Mouse (Mus musculus) lung, adult 18-20 months (tissue): Measurements from ENCODE around the gene Il15ra.

ENCODE experiments used
- DNase-seq, 2 experiments: peaks; one replicate each; pipeline ENCODE4 v3.0.0; 2022; ENCODE audit warnings: mixed read lengths in 2 of 2

The Il15ra gene

GRCm38 (mm10) chr2:11705201-11706025, at the start of gene Il15ra:
Il15ra (plus strand) TSS chr2:11705290.
- DNase-seq, result peak; percentile 83 to 89

DNA sequence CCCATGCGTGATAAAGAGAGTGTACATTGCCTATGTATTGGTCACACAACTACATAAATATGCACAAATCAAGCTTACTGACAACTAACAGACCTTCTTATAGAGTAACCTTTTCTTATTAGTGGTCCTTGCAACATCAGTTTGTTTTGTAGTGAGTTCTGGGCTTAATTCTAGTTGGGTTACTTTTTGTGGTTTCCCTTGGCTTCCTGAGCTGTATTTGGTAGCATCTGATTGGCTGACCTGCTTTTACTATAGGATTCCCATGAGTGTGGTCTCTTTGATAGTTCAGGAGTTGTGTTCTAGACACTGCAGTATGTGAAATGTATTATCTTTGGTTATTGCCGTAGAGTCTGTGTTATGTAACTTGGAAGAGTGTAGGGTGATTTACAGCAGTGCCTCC, 47.5 kb upstream of the Il15ra start:
- no peak for DNase-seq

DNA sequence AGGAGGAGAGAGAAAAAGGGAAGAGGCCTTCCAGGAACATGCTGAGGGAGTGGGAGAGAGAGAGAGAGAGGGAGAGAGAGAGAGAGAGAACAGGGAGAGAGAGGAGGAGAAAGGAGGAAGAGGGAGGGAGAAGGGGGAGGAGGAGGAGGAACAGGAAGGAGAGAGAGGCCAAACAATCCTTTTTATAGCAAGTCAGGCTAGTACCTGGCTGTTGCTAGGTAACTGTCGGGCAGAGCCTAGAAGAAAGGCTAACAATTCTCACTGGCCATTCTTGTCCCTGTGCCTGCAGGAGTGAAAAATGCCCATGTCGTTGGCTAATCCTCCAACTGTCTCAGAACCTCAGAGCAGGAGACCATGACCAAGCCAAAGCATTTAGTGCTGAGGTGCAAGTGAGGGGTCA, 45.8 kb upstream of the Il15ra start:
- peak in 1 of 2 experiments; percentile 11 for DNase-seq

DNA sequence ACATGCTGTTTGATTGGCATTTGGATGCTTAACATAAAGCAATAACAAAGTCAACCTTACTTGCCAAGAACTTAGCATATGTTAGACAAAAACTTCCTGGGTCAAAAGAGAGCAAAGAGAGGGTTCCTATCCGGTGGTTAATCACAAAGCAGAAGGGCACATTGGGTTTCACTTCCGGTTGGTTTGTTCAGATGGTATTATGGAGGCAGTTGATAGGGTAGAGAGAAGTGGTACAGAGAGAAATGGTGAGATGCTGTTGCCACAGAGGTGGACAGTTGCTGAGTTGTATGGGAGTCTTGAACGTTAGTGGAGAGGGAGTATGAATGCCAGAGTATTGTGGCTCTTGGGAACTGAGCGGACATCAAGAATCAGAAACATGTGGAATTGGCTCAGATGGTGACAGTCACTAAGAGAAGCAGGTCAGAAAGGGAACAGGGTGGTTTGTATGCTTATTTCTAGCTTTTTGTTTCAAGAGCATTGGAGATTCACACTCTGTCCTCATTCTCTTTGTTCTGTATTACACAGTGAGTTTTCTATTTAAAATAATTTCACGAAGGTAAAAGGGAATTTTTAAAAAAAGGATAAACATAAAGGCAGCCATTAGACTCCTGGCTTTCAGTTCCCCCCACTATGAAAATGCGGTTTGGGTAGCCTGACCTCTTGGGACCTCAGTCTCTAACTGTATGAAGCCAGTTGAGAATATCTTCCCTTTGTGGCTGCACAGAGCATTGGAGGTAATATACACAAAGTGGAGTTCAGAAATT, 42.8 kb upstream of the Il15ra start:
- DNase-seq, result no peak

DNA sequence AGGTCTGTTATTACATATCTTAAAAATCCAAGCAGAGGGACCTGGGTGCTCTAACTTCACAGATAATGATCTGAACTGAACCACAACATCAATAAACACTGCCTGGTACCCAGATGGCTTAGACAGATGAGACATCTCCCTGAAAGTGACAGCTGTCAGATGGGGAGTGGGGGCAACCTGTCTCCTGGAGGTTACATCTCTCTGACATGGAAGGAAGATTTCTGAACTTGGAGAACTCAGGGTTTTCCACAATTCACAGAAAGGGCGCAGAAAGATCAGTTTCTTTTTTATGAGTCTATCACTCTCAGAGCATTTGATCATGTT, 42.2 kb upstream of the Il15ra start:
- DNase-seq, result no peak

GRCm38 (mm10) chr2:11663961-11664360, 41.1 kb upstream of the Il15ra start:
- DNase-seq, result peak; percentile 79 to 83

- DNase-seq, result peak in 1 of 2 experiments; percentile 19
Observed at GRCm38 (mm10) chr2:11664367-11664766, 40.7 kb upstream of the Il15ra start.

GRCm38 (mm10) chr2:11664806-11665205, 40.3 kb upstream of the Il15ra start:
- DNase-seq, result no peak

DNA sequence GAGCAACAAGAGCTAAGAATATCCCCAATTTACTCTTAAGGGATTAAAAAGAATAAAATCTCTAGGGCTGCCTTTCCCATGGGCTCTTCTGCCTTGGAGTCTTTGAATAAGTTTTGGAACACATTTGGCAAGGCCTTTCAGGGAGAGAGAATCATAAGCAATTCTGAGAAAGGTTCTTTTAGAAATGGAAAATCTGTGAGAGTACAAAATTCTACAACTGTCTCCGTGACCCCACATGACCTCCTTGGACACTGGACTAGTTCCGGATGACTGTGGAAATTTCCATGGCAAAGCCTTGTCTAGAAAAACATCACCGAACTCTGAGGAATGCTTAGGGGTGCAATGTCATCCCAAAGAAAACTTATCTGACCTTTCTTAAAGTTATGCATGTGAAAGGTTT, 39.8 kb upstream of the Il15ra start:
- DNase-seq, result peak in 1 of 2 experiments; percentile 13

GRCm38 (mm10) chr2:11672144-11672543, 32.9 kb upstream of the Il15ra start:
- no peak for DNase-seq

DNA sequence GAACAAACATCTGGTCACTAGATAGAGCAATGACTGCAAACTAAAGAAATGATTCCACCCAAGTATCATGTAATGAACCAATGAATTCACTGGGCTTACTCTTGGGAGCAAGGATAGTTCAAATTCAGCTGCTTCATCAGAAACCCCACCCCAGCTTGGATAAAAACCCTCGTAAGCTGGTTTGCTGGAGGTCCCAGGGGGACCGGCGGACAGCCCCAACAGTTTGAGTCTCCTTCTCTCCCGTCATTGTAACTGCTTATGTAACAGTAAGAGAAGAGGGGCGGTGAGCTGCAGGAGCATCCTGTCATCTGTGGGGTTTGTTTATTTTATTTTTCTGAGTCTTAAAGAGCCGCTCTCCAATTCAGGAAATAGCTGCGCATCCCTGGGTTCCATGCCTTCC, 25.5 kb upstream of the Il15ra start:
- DNase-seq, result no peak

DNA sequence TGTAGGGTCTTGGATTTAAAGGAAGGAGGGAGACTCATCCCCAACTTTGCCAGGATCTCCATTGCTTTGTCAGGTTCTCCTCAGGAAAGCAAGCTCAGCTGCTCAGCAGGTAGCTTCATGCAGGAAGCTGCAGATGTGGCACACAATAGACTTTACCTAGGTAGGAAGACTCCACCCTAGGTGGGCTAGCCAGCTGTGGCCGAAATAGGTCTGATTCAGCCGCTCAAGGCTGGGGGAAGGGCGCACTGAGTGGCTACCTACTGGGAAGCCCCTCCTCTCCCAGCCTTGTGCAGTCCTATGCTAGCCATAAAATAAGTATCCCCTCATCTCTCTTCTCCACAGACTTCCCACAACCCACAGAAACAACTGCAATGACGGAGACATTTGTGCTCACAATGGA, 22.4 kb upstream of the Il15ra start:
- DNase-seq, result no peak

DNA sequence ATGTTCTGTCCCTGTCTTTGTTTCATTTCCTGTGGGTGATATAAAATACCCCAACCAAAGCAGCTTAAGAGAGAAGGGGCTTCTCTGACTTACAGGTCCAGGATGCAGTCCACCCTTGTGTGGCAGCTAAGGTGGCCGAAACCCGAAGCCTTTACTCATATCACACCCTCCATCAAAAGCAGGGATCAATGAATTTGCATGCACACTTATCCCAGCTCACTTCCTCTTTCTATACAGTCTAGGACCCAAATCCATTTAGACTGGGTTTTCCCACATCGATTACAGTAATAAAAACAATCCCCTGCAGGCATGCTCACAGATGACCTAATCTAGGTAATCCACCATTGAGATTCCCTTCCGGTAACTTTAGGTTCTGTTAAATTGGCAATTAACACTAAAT, 18.6 kb upstream of the Il15ra start:
- no peak for DNase-seq

DNA sequence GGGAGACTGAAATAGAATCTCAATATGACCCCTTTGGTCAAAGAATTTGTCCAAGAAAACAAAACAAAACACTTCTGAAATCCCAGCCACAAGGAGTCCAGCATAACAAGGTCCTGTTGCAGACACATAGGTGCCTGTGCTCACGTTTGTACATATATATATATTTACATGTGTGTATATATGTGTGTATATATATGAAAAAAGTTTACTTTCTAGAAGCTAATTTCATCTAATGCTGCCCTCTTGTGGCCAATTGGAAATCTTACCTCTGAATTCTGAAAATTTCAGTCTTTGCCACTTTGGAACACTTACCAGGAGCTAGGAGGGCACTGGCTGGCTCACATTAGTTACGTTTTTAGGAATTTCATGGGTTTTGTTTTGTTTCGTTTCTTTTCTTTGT, 17.7 kb upstream of the Il15ra start:
- no peak for DNase-seq

DNA sequence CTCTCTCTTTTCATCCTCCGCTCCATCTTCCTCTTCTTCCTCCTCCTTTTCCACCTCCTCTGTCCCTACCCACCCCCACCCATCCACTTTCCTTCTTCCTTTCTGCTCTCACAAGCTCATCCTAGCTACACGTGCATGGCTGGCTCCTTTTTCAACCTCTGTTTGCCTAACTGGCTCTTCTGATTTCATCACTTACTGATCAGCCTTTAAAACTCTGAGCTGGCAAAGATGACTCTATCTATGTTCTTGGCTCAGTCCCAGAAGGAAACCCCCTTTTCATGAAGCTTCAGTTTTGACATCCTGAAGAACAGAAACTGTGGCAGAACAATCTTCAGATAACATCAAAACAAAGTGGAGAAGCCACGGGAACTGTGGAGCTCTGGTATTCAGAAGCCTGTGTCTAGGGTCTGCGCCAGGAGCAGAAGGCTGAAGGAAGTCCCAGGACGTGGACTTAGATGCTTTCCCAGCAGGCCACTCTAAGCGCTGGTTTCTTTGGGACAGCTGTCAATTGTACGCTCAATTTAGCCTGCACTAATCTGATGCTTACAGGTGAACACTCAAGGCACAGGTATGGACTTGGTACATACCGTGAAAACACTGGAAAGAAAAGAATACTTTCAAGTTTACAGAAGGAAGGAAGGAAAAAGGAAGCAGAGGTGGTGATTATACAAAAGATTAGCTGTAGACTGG, 14.7 kb upstream of the Il15ra start:
- DNase-seq, result no peak

DNA sequence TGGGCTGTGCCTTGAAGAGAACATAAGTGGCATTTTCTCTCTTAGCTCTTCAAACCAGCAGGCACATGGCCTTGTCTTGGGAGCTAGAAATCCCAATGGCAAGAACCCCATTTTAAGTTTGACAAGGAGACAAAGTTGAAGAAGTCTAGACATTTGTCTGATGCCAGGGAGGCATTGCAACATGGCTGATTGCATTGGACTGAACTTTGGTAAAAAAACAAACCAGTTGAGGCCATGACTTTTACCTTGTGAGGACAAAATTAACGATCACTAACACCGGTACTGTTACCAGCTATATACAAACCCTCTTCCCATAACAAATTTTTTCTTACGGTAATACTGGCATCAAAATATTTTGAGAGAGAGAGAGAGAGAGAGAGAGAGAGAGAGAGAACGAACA, 11.7 kb upstream of the Il15ra start:
- no peak for DNase-seq

GRCm38 (mm10) chr2:11694104-11694503, 11.0 kb upstream of the Il15ra start:
- no peak for DNase-seq

DNA sequence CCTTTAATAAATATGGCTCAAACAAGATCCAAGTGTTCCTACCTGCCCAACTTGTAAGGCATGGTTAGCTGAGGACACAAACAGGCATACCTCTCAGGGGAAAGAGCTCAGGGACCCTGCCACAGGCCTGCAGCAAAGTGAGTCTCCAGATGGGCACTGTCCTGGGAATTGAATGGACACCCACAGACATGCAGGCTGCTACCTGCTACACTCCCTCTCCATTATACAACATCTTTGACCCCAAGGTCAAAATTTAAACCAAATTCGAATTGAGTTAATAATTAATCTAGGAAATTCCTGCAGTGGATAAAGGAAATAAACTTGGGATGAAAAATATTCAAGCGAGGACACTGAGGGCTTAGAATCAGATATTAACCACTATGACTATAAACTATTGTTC, 9.2 kb upstream of the Il15ra start:
- DNase-seq, result no peak

DNA sequence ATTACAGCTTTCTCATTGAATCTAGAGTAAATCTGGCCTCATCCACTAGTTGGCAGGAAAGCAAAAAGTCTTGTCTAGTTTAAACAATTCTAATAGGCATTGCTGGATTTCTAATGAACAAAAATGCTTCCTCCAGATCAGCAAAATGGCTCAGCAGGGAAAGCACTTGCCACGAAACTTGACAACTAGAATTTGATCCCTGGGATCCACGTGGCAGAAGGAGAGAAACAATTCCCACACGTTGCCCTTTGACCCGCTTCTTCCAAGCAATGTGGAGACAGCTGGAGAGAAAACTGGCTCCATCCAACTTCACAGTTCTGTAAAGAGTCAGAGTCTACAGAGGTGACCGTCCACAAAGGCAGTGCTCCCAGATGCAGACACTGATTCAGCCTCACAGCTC, 6.1 kb upstream of the Il15ra start:
- no peak for DNase-seq

DNA sequence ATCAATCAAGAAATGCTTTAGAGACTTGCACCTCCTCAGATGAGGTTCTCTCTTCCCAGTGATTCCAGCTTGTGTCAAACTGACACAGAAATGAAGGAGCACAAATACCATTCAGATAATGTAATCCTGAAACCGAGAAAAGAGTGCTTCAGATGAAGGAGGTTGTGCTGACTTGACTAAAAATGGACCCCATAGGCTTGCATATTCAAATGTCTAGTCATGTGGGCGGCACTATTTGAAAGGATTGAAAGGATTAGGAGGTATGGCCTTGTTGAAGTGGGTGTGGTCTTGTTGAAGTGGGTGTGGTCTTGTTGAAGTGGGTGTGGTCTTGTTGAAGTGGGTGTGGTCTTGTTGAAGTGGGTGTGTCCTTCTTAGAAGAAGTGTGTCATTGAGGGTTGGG, 5.2 kb upstream of the Il15ra start:
- DNase-seq, result no peak

DNA sequence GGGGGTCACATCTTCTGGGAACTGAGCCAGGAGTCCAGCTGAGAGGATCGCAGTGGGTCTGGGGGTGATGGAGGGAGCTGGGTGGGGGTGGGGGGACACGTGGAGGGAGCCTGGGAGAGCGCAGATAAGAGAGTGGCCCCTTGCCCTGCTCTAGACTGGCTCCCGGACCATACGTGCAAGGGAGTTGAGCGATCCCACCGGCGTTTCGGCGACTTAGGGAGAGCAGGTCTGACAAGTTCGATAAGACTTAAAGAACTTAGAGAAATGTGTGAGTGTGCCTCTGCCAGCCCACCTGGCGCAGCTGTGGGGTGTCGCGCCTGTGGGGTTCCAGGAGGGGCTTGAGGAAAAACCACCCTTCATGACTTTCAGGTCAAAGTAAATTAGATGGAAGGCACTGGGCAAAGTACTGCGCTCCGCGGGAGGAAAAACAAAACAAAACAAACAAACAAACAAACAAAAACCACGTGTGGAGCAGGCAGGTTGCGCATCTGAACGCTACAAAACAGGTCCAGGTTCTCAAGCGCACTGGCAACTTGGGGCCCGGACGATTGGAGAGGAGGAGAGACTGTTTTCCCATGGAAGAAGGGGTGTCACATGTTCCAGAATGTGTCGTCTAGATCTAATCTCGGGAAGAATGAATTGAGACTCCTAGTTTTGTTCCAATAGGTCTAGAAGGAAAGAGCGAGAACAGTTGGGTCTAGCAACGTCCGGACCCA, 1.1 kb downstream of the Il15ra start:
- DNase-seq, result no peak

DNA sequence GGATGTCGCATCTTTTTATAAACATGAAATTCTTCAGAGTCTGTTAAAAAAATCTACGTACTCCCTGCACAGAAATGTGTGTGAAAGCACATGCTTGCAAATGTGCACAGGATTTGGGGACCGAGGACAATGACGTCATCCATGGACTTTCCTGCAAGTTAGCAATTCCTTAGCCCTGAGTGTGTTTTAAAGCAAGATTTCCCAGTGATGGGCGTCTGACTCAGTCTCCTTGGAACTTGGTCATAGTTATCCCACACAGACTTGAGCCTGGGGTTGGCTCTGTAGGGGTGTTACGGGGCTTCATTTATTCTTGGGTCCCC, 1.6 kb downstream of the Il15ra start:
- no peak for DNase-seq

- peak; percentile 25 to 30 for DNase-seq
Observed at GRCm38 (mm10) chr2:11708538-11708937, 3.4 kb downstream of the Il15ra start.
